Mouse (Mus musculus): ENCODE measurements around the gene H2al1b. TPM values are rescaled to one million over a fixed set of nuclear protein-coding genes. Genes with fewer than 3 reads are reported as not detected.
A peak's percentile ranks its signal among the peaks of the same experiment; 100 is the strongest.
"Not testable (repeated sequence)": the region's sequence is repeated elsewhere in the genome, so short reads cannot be mapped to it uniquely, and the experiment has no call there.

The H2al1b gene
- total RNA-seq (2014; fragmentation: Nextera tagmentation) (not detected in 2 replicates), total RNA-seq (2017) (not detected in 2 replicates)

DNA sequence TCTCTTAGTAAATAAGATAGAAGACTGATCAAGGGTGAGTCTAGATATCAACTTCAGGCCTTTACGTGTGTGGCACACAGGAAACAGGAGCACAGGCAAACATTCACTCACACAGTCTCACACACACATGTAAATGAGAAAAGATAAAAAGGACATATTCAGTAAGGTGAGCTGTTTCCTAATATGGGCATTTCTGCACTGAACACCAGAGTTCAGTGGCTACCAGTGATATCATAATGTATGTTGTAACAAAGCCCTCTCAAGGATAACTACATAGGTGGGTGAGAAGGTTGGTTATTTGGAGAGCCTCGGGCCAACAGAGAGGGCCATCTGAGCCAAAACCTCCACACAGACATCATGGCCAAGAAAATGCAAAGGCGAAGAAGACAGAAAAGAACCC is at the start of gene H2al1b:
H2al1b (plus strand) TSS at position 301 of the 400 bp plus-strand sequence.
- ATAC-seq (replicated peaks; ENCODE audit: poor library complexity, severe bottlenecking): not testable (repeated sequence)

DNA sequence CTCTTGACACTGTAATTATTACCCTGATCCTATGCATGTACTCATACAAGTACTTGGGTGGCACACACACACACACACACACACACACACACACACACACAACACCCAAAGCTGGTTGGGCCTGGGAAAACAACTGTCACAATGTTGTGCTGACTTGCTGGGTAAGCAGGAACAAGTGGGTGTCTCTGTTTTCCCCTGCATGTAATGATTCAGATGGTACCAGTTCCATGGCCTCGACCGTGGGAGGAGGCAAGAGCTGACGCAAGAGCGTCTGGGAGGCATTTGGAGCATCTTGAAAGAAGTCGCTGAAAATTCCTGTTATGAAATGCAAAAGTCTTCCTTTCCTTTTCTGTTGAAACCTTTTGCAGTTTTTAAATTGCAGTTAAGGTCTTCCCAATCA is 48.2 kb upstream of the H2al1b start:
- ATAC-seq (replicated peaks; ENCODE audit: poor library complexity, severe bottlenecking): peak; percentile 81

DNA sequence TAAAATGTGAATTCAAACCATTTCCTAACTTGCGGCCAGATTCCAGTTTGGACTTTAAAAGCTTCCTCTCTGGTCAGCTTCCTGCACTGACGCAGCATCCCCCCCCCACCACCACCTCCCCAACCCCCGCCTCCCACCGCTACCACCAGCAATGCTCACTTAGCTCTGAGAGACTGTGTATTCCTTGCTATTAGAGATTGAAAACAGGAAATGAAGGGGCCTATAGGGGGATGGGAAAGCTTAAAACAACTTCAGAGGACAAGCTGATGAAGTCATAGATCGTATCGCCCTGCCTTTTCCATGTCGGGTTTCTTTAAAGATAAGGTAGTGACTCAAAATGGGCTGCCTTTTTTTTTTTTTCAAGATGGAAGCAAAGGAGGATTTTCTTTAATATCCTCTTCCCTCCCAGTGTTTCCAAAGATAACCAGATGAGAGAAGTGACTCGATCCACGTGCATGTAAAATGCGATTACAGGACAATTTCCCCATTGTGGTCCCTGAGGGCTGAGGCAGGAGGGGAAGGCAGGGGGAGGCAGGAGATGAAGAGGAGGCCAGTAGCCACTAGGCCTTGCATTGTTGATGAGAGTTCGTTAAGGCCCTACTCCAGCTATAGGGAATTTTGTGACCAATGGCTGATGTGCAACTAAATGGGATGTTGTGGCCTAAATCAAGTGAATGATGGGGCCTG is 47.6 kb upstream of the H2al1b start:
- ATAC-seq (replicated peaks; ENCODE audit: poor library complexity, severe bottlenecking): peak; percentile 51

DNA sequence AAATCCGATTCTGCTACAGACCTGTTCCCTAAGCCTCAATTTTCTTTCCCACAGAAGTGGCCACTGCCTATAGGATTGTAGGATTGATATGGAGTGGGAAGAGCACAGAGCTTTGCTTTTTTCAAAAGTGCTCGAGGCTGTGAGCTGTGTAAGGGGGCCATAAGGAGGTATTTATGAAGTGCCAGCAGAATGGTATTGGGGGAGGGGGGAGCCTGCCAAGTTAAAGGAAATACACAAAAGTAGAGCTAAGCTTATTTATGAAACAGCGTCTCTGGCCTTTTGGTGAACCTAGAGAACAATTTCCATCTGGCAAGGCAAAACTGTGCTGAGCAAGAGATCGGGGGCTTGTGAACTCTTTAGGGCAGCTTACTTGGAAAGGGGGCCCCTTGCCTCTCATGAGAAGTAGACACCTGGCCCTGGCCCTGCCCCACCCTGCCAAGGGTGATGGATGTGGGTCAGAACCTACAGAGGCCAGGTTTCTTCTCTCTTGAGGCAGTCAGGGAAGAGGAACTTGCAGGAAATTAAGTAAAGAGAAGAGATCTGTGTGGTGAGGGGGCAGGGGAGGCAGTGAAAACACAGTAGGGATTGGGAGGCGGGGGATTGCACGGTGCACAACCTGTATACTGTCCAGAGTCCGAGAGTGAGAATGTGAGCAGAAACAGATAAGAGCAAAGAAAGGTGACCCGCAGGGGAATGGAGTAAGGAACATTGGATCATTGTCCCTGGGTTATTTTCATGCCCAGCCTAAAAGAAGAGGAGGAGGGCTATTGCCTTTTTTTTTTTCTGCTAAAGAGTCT is 46.5 kb upstream of the H2al1b start:
- no peak for ATAC-seq (replicated peaks; ENCODE audit: poor library complexity, severe bottlenecking)

DNA sequence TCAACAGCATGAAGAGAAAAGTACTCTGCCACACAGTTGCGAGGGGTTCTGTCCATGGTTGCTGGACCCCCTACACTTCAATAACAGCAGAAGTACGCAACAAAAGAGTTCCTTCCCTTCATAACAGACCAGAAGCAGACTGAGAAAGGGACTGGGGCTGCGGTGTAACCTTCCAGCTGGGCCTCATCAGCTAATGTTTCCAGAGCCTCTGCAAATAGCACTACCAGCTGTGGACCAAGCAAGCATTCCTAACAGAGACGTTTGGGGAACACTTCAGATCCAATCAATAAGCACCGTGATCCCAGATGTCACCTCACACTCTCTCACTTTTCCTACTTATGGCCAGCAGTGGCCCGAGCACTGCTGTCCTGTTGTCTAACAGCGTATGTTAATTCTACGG is 37.3 kb upstream of the H2al1b start:
- ATAC-seq (replicated peaks; ENCODE audit: poor library complexity, severe bottlenecking): no peak

- ATAC-seq (replicated peaks; ENCODE audit: poor library complexity, severe bottlenecking): peak; percentile 42
These were observed 34.4 kb upstream of the H2al1b start for GRCm38 (mm10) chrX:11267791-11268190.

DNA sequence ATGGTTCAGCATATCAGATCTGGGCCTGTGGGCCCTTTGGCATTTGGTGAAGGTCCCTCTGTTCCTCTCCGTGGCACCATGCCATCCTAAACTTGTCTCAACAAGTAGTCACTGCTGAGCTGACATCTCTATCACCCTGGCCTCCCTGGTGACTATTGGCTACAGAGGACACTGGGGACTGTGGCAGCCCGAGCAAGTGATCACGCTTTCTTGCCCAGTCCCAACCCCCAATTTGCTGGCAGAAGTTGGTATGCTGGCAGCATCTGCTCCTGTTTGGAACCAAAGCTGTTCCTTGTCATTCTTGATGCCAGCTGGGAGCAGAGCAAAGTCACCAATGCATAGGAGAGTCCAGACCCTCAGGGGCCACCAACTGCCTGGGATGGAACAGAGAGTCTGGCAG is 33.2 kb upstream of the H2al1b start:
- ATAC-seq (replicated peaks; ENCODE audit: poor library complexity, severe bottlenecking): no peak

- no peak for ATAC-seq (replicated peaks; ENCODE audit: poor library complexity, severe bottlenecking)
These were observed 29.0 kb upstream of the H2al1b start for GRCm38 (mm10) chrX:11273190-11273589.

GRCm38 (mm10) chrX:11277083-11277482 is 25.1 kb upstream of the H2al1b start:
- no peak for ATAC-seq (replicated peaks; ENCODE audit: poor library complexity, severe bottlenecking)

GRCm38 (mm10) chrX:11280741-11281140 is 21.5 kb upstream of the H2al1b start:
- ATAC-seq (replicated peaks; ENCODE audit: poor library complexity, severe bottlenecking): no peak

DNA sequence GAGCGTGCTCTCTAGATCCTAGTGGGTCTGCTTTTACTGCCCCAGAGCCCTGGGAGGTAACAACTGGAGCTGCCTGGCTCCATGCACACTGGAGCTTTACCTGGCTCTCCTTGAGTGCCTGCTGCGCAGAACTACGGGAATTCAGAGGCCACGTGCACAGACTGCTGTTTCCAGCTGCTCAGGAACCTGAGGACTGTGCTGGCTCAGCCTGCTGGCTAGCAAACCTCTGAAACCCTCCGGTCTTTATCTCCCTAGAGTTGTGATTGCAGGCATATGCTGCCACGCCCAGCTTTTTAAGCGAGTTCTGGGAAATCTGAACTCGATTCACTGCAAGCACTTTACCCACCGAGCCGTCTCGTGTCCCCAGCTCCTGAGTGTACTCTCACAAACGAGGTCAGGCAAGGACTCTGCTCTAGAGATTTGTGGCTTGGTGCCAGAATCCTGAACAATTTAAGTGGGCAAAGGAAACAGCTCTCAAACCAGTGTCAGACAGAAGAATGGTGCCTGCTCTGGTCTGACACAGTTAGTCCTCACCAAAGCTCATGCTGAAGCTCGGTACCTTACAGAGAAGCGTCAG is 13.8 kb upstream of the H2al1b start:
- ATAC-seq (replicated peaks; ENCODE audit: poor library complexity, severe bottlenecking): no peak

- no peak for ATAC-seq (replicated peaks; ENCODE audit: poor library complexity, severe bottlenecking)
These were observed 13.0 kb upstream of the H2al1b start for GRCm38 (mm10) chrX:11289244-11289643.

GRCm38 (mm10) chrX:11298957-11299356 is 3.3 kb upstream of the H2al1b start, which contains the start of gene H2al1a:
TSS of gene H2al1a (plus strand) at chrX:11299257.
- ATAC-seq (replicated peaks; ENCODE audit: poor library complexity, severe bottlenecking): not testable (repeated sequence)

DNA sequence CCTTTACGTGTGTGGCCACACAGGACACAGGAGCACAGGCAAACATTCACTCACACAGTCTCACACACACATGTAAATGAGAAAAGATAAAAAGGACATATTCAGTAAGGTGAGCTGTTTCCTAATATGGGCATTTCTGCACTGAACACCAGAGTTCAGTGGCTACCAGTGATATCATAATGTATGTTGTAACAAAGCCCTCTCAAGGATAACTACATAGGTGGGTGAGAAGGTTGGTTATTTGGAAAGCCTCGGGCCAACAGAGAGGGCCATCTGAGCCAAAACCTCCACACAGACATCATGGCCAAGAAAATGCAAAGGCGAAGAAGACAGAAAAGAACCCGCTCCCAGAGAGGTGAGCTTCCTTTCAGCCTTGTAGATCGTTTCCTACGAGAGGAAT is 3.1 kb downstream of the H2al1b start, which contains the start of gene H2al1c:
H2al1c (plus strand) TSS at position 301 of the 400 bp plus-strand sequence.
- not testable (repeated sequence) for ATAC-seq (replicated peaks; ENCODE audit: poor library complexity, severe bottlenecking)

- ATAC-seq (replicated peaks; ENCODE audit: poor library complexity, severe bottlenecking): not testable (repeated sequence)
These were observed 6.3 kb downstream of the H2al1b start, which contains the start of gene H2al1d for GRCm38 (mm10) chrX:11308524-11308923. TSS of gene H2al1d (plus strand) at chrX:11308824.

GRCm38 (mm10) chrX:11311634-11312033 is 9.4 kb downstream of the H2al1b start, which contains the start of gene H2al1e:
TSS of gene H2al1e (plus strand) at chrX:11311934.
- not testable (repeated sequence) for ATAC-seq (replicated peaks; ENCODE audit: poor library complexity, severe bottlenecking)

- not testable (repeated sequence) for ATAC-seq (replicated peaks; ENCODE audit: poor library complexity, severe bottlenecking)
These were observed 12.6 kb downstream of the H2al1b start, which contains the start of gene H2al1f for GRCm38 (mm10) chrX:11314858-11315257. TSS of gene H2al1f (plus strand) at chrX:11315158.

- not testable (repeated sequence) for ATAC-seq (replicated peaks; ENCODE audit: poor library complexity, severe bottlenecking)
These were observed 15.7 kb downstream of the H2al1b start, which contains the start of gene H2al1g for GRCm38 (mm10) chrX:11317956-11318355. TSS of gene H2al1g (plus strand) at chrX:11318256.

DNA sequence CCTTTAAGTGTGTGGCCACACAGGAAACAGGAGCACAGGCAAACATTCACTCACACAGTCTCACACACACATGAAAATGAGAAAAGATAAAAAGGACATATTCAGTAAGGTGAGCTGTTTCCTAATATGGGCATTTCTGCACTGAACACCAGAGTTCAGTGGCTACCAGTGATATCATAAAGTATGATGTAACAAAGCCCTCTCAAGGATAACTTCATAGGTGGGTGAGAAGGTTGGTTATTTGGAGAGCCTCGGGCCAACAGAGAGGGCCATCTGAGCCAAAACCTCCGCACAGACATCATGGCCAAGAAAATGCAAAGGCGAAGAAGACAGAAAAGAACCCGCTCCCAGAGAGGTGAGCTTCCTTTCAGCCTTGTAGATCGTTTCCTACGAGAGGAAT is 19.0 kb downstream of the H2al1b start, which contains the start of gene H2al1h:
H2al1h (plus strand) TSS at position 301 of the 400 bp plus-strand sequence.
- ATAC-seq (replicated peaks; ENCODE audit: poor library complexity, severe bottlenecking): not testable (repeated sequence)

DNA sequence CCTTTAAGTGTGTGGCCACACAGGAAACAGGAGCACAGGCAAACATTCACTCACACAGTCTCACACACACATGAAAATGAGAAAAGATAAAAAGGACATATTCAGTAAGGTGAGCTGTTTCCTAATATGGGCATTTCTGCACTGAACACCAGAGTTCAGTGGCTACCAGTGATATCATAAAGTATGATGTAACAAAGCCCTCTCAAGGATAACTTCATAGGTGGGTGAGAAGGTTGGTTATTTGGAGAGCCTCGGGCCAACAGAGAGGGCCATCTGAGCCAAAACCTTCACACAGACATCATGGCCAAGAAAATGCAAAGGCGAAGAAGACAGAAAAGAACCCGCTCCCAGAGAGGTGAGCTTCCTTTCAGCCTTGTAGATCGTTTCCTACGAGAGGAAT is 22.1 kb downstream of the H2al1b start, which contains the start of gene H2al1i:
H2al1i (plus strand) TSS at position 301 of the 400 bp plus-strand sequence.
- not testable (repeated sequence) for ATAC-seq (replicated peaks; ENCODE audit: poor library complexity, severe bottlenecking)

All from granulocyte monocyte progenitor cell, adult 5-6 weeks (primary cell).